Comparison of ENCODE assay signal across 16 mouse cellular contexts in the genomic region with DNA sequence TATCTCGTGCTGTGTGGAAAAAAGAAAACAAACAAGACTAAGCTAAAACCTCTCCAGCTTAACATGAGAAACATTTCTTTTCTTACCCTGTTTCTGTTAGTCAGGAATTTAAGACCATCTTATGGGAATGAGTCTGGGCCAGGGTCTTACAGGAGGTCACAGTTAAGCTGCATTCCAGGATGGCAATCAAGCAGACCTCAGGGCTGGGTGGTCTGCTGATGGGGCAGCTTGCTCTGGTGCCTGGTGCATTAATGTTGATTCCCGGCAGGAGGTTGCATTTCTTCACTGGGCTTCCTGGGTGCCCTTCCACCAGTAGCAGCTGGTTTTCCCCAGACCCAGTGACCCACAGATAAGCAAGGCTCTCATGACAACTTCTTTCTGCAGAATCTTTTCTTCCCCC. TPM values are rescaled to one million over a fixed set of nuclear protein-coding genes. Genes with fewer than 3 reads are reported as not detected.
DNase-seq lines count a peak whose midpoint lies in the region; ATAC-seq and TF ChIP-seq lines count a peak whose summit lies in the region.
"Had no signal": no experiment of that assay in that cellular context is flagged by ENCODE, and none has a peak within 500 bp of the region (broad histone marks: within the 10 kb centered on the region; RNA-seq: fewer than 3 reads in every experiment).

No protein-coding gene starts in this region.

- ATAC-seq in forebrain, embryonic 12.5 days (ENCODE audit: low FRiP score): no peak
- ATAC-seq in intestine, embryonic 14.5 days (replicated peaks; ENCODE audit: low FRiP score, low TSS enrichment, low read depth): no peak
- no peak for ATAC-seq in intestine, embryonic 15.5 days
- ATAC-seq in limb, embryonic 13.5 days (ENCODE audit: low FRiP score, low read depth): no peak
- no peak for ATAC-seq in stomach, postnatal 0 days (ENCODE audit: low FRiP score, low TSS enrichment)
- ATAC-seq: Patski had no signal

- H3K36me3 ChIP-seq in forebrain, embryonic 10.5 days (replicated peaks): peaks cover 7% of the 10 kb centered on the region
- H3K36me3 ChIP-seq in forebrain, embryonic 12.5 days (replicated peaks): 0 out of 2 replicates have a peak, but pooled peaks cover 3% of the 10 kb centered on the region
- no peaks in the 10 kb centered on the region for H3K36me3 ChIP-seq in intestine, embryonic 14.5 days (ENCODE audit: control insufficient read depth, insufficient read depth, low read length)
- no peaks in the 10 kb centered on the region for H3K36me3 ChIP-seq in intestine, embryonic 15.5 days
- no peaks in the 10 kb centered on the region for H3K36me3 ChIP-seq in limb, embryonic 13.5 days
- no peaks in the 10 kb centered on the region for H3K36me3 ChIP-seq in stomach, postnatal 0 days (ENCODE audit: control insufficient read depth, insufficient read depth, low read length)

- DNase-seq in forebrain, embryonic 10.5 days (ENCODE audit: extremely low spot score, low spot score): no peak
- no peak for DNase-seq in intestine, embryonic 14.5 days (ENCODE audit: low spot score)
- peak; percentile 50 for DNase-seq in embryo, embryonic 11 days
- DNase-seq in stomach, postnatal 0 days (ENCODE audit: low spot score): no peak
- no peak for DNase-seq in gastrocnemius, postnatal 10 days
- DNase-seq: cerebellum, adult 8-10 months; lung, postnatal 14 days; right cerebral cortex, adult 18-20 months; thymus, adult 18-20 months had no signal

- H3K27ac ChIP-seq in forebrain, embryonic 10.5 days: peak overlapping the region; percentile 68
- H3K27ac ChIP-seq in forebrain, embryonic 12.5 days: no peak overlapping the region
- H3K27ac ChIP-seq in intestine, embryonic 14.5 days (ENCODE audit: low read depth): 0 out of 2 replicates have a peak overlapping the region, but pooled peaks have one; percentile 33
- no peak overlapping the region for H3K27ac ChIP-seq in intestine, embryonic 15.5 days
- H3K27ac ChIP-seq in limb, embryonic 13.5 days: 0 out of 2 replicates have a peak overlapping the region, but pooled peaks have one; percentile 52
- no peak overlapping the region for H3K27ac ChIP-seq in stomach, postnatal 0 days (replicated peaks)

- no peak for TF ChIP-seq EP300 in stomach, postnatal 0 days (optimal IDR thresholded peaks at IDR 0.05)

- WGBS in forebrain, embryonic 10.5 days: 47% methylated on average over 2 of the region's 2 CpGs
- WGBS in forebrain, embryonic 12.5 days: 64% methylated on average over 2 of the region's 2 CpGs
- WGBS in intestine, embryonic 14.5 days: 24% methylated on average over 2 of the region's 2 CpGs
- WGBS in intestine, embryonic 15.5 days: 38% methylated on average over 2 of the region's 2 CpGs
- WGBS in limb, embryonic 13.5 days: 10% methylated on average over 2 of the region's 2 CpGs
- WGBS in stomach, postnatal 0 days: 30% methylated on average over 2 of the region's 2 CpGs

- no peak for TF ChIP-seq CTCF in stomach, postnatal 0 days (IDR thresholded peaks at IDR 0.05; ENCODE audit: low read depth)

- H3K4me1 ChIP-seq in forebrain, embryonic 10.5 days: peaks cover 24% of the 10 kb centered on the region
- peaks cover 21% of the 10 kb centered on the region for H3K4me1 ChIP-seq in forebrain, embryonic 12.5 days
- H3K4me1 ChIP-seq in intestine, embryonic 14.5 days (replicated peaks; ENCODE audit: control insufficient read depth, insufficient read depth, low read length): no peaks in the 10 kb centered on the region
- no peaks in the 10 kb centered on the region for H3K4me1 ChIP-seq in intestine, embryonic 15.5 days (replicated peaks)
- peaks cover 17% of the 10 kb centered on the region for H3K4me1 ChIP-seq in limb, embryonic 13.5 days
- H3K4me1 ChIP-seq in stomach, postnatal 0 days (replicated peaks; ENCODE audit: control insufficient read depth, insufficient read depth): no peaks in the 10 kb centered on the region

- no peak overlapping the region for H3K4me2 ChIP-seq in forebrain, embryonic 12.5 days
- H3K4me2 ChIP-seq in intestine, embryonic 14.5 days (ENCODE audit: low read length): no peak overlapping the region
- no peak overlapping the region for H3K4me2 ChIP-seq in intestine, embryonic 15.5 days (replicated peaks)
- no peak overlapping the region for H3K4me2 ChIP-seq in limb, embryonic 13.5 days (replicated peaks)
- H3K4me2 ChIP-seq in stomach, postnatal 0 days (replicated peaks; ENCODE audit: low read depth): no peak overlapping the region

- H3K4me3 ChIP-seq in forebrain, embryonic 10.5 days: no peak overlapping the region
- no peak overlapping the region for H3K4me3 ChIP-seq in forebrain, embryonic 12.5 days (replicated peaks)
- no peak overlapping the region for H3K4me3 ChIP-seq in intestine, embryonic 14.5 days (ENCODE audit: low read depth, low read length)
- H3K4me3 ChIP-seq in intestine, embryonic 15.5 days (replicated peaks): no peak overlapping the region
- no peak overlapping the region for H3K4me3 ChIP-seq in limb, embryonic 13.5 days
- H3K4me3 ChIP-seq in stomach, postnatal 0 days (ENCODE audit: low read depth, low read length): no peak overlapping the region

- no peaks in the 10 kb centered on the region for H3K27me3 ChIP-seq in forebrain, embryonic 10.5 days (ENCODE audit: poor library complexity, severe bottlenecking)
- H3K27me3 ChIP-seq in forebrain, embryonic 12.5 days: no peaks in the 10 kb centered on the region
- no peaks in the 10 kb centered on the region for H3K27me3 ChIP-seq in intestine, embryonic 14.5 days (replicated peaks; ENCODE audit: control insufficient read depth, insufficient read depth, low read length)
- H3K27me3 ChIP-seq in intestine, embryonic 15.5 days (replicated peaks): no peaks in the 10 kb centered on the region
- no peaks in the 10 kb centered on the region for H3K27me3 ChIP-seq in limb, embryonic 13.5 days
- H3K27me3 ChIP-seq in stomach, postnatal 0 days (ENCODE audit: control insufficient read depth, insufficient read depth, low read length): no peaks in the 10 kb centered on the region
- H3K27me3 ChIP-seq: Patski had no signal

- no peak overlapping the region for H3K9ac ChIP-seq in forebrain, embryonic 12.5 days
- H3K9ac ChIP-seq in intestine, embryonic 14.5 days (ENCODE audit: low read length): no peak overlapping the region
- H3K9ac ChIP-seq in intestine, embryonic 15.5 days: no peak overlapping the region
- no peak overlapping the region for H3K9ac ChIP-seq in limb, embryonic 13.5 days
- no peak overlapping the region for H3K9ac ChIP-seq in stomach, postnatal 0 days (ENCODE audit: low read length)

- no peaks in the 10 kb centered on the region for H3K9me3 ChIP-seq in forebrain, embryonic 10.5 days
- no peaks in the 10 kb centered on the region for H3K9me3 ChIP-seq in forebrain, embryonic 12.5 days
- no peaks in the 10 kb centered on the region for H3K9me3 ChIP-seq in intestine, embryonic 14.5 days (ENCODE audit: control insufficient read depth, low read length)
- no peaks in the 10 kb centered on the region for H3K9me3 ChIP-seq in intestine, embryonic 15.5 days
- no peaks in the 10 kb centered on the region for H3K9me3 ChIP-seq in limb, embryonic 13.5 days
- H3K9me3 ChIP-seq in stomach, postnatal 0 days (ENCODE audit: control insufficient read depth, low read length): no peaks in the 10 kb centered on the region

RNA-seq across cellular contexts. Expression of a gene that starts 21.0 kb away (rescaled TPM):
- 0.51 and 0.84 TPM in 2 replicates for polyA plus RNA-seq in forebrain, embryonic 10.5 days (2016; fragmentation: Nextera tagmentation; extraction: Ambion mirVana)
- polyA plus RNA-seq in forebrain, embryonic 12.5 days (2016; fragmentation: Nextera tagmentation; extraction: Ambion mirVana): 0.21 and 0.24 TPM in 2 replicates
- polyA plus RNA-seq in intestine, embryonic 14.5 days (2014; fragmentation: Nextera tagmentation; extraction: Ambion mirVana): 0.19 and 0.23 TPM in 2 replicates
- polyA plus RNA-seq in intestine, embryonic 15.5 days (2015; fragmentation: Nextera tagmentation; extraction: Ambion mirVana): 0.25 TPM in 2 replicates
- polyA plus RNA-seq in limb, embryonic 13.5 days (2015; fragmentation: Nextera tagmentation; extraction: Ambion mirVana): 0.33 and 0.79 TPM in 2 replicates
- polyA plus RNA-seq in stomach, postnatal 0 days (2015; fragmentation: Nextera tagmentation; extraction: Ambion mirVana): 0.16 and 0.18 TPM in 2 replicates
- under 1 TPM; 0.78 to 0.93 TPM for total RNA-seq in gastrocnemius, postnatal 10 days (2021)
- total RNA-seq: layer of hippocampus, adult 18-20 months; left cerebral cortex, postnatal 10 days had no signal
- polyA plus RNA-seq: neural tube, embryonic 14.5 days had no signal

RNA-seq across cellular contexts. Expression of a gene that starts 21.6 kb away (rescaled TPM):
- polyA plus RNA-seq in forebrain, embryonic 10.5 days (2016; fragmentation: Nextera tagmentation; extraction: Ambion mirVana): 2.9 and 3.4 TPM in 2 replicates
- 4.7 and 5.2 TPM in 2 replicates for polyA plus RNA-seq in forebrain, embryonic 12.5 days (2016; fragmentation: Nextera tagmentation; extraction: Ambion mirVana)
- polyA plus RNA-seq in intestine, embryonic 14.5 days (2014; fragmentation: Nextera tagmentation; extraction: Ambion mirVana): 0.73 and 0.93 TPM in 2 replicates
- 0.59 and 0.77 TPM in 2 replicates for polyA plus RNA-seq in intestine, embryonic 15.5 days (2015; fragmentation: Nextera tagmentation; extraction: Ambion mirVana)
- 2.3 and 2.7 TPM in 2 replicates for polyA plus RNA-seq in limb, embryonic 13.5 days (2015; fragmentation: Nextera tagmentation; extraction: Ambion mirVana)
- polyA plus RNA-seq in stomach, postnatal 0 days (2015; fragmentation: Nextera tagmentation; extraction: Ambion mirVana): 32.7 and 33.7 TPM in 2 replicates
- total RNA-seq in gastrocnemius, postnatal 10 days (2021): 1 to 10 TPM in 1 of 2 experiments, under 1 TPM in 1; 0.80 to 1.2 TPM
- total RNA-seq: layer of hippocampus, adult 18-20 months had no signal
- polyA plus RNA-seq: Patski had no signal

RNA-seq across cellular contexts. Expression of a gene that starts 48.4 kb away (rescaled TPM):
- polyA plus RNA-seq in forebrain, embryonic 10.5 days (2016; fragmentation: Nextera tagmentation; extraction: Ambion mirVana): 11.9 and 15.6 TPM in 2 replicates
- polyA plus RNA-seq in forebrain, embryonic 12.5 days (2016; fragmentation: Nextera tagmentation; extraction: Ambion mirVana): 4.6 and 7.0 TPM in 2 replicates
- polyA plus RNA-seq in intestine, embryonic 14.5 days (2014; fragmentation: Nextera tagmentation; extraction: Ambion mirVana): 1.8 and 206 TPM in 2 replicates
- 327 and 654 TPM in 2 replicates for polyA plus RNA-seq in intestine, embryonic 15.5 days (2015; fragmentation: Nextera tagmentation; extraction: Ambion mirVana)
- polyA plus RNA-seq in limb, embryonic 13.5 days (2015; fragmentation: Nextera tagmentation; extraction: Ambion mirVana): 10.4 and 11.1 TPM in 2 replicates
- polyA plus RNA-seq in stomach, postnatal 0 days (2015; fragmentation: Nextera tagmentation; extraction: Ambion mirVana): 1.7 and 2.6 TPM in 2 replicates
- total RNA-seq in gastrocnemius, postnatal 10 days (2021): 1 to 10 TPM; 1.2 to 1.6 TPM
- polyA plus RNA-seq: Patski had no signal

RNA-seq across cellular contexts. Expression of a gene that starts 49.2 kb away (rescaled TPM):
- 0.21 TPM in 1 of 2 replicates, not detected in the other for polyA plus RNA-seq in forebrain, embryonic 10.5 days (2016; fragmentation: Nextera tagmentation; extraction: Ambion mirVana)
- 0.24 TPM in 1 of 2 replicates, not detected in the other for polyA plus RNA-seq in forebrain, embryonic 12.5 days (2016; fragmentation: Nextera tagmentation; extraction: Ambion mirVana)
- polyA plus RNA-seq in intestine, embryonic 14.5 days (2014; fragmentation: Nextera tagmentation; extraction: Ambion mirVana): 2.6 and 167 TPM in 2 replicates
- 266 and 631 TPM in 2 replicates for polyA plus RNA-seq in intestine, embryonic 15.5 days (2015; fragmentation: Nextera tagmentation; extraction: Ambion mirVana)
- 0.88 and 1.0 TPM in 2 replicates for polyA plus RNA-seq in limb, embryonic 13.5 days (2015; fragmentation: Nextera tagmentation; extraction: Ambion mirVana)
- polyA plus RNA-seq in stomach, postnatal 0 days (2015; fragmentation: Nextera tagmentation; extraction: Ambion mirVana): 1.3 and 1.5 TPM in 2 replicates
- total RNA-seq in gastrocnemius, postnatal 10 days (2021): under 1 TPM in 1 of 2 experiments, not detected in 1; 0.19 TPM
- total RNA-seq: layer of hippocampus, adult 18-20 months; left cerebral cortex, postnatal 10 days had no signal
- polyA plus RNA-seq: Patski had no signal

Comparison
In these comparisons a context has a peak if more than half of its experiments do, and no peak if none do; other contexts are left out.
1. H3K27ac ChIP-seq: peak in forebrain, embryonic 10.5 days (single experiment), intestine, embryonic 14.5 days (single experiment) and limb, embryonic 13.5 days (single experiment); none in forebrain, embryonic 12.5 days (single experiment), intestine, embryonic 15.5 days (single experiment) and stomach, postnatal 0 days (single experiment).